Mouse (Mus musculus) intestine, postnatal 0 days (tissue): ENCODE measurements around the gene Gpr85. TPM values are rescaled to one million over a fixed set of nuclear protein-coding genes. Genes with fewer than 3 reads are reported as not detected.

Experiments used
- ATAC-seq: fragments of 200-750 bp; cut with Nextera tagmentation; 2 replicates; pipeline ENCODE4 v1.8.0; 2017; ENCODE audit warnings: mild to moderate bottlenecking, moderate TSS enrichment, moderate library complexity
- H3K27ac ChIP-seq: fragments of 300-500 bp; sonication (generic); 2 replicates; pipeline ENCODE4 v1.5.1; 2014; ENCODE audit warnings: mild to moderate bottlenecking, low read depth, low read length, moderate library complexity
- H3K27me3 ChIP-seq: fragments of 300-500 bp; sonication (generic); replicated peaks from 2 replicates; pipeline ENCODE4 v1.6.1; 2014; ENCODE audit warnings: low read length, mixed read lengths; ENCODE audit not compliant: control insufficient read depth, insufficient read depth
- H3K36me3 ChIP-seq: fragments of 300-500 bp; sonication (generic); 2 replicates; pipeline ENCODE4 v1.6.1; 2014; ENCODE audit warnings: mild to moderate bottlenecking, moderate library complexity; ENCODE audit not compliant: control insufficient read depth, insufficient read depth
- H3K4me1 ChIP-seq: fragments of 300-500 bp; sonication (generic); replicated peaks from 2 replicates; pipeline ENCODE4 v1.6.1; 2014; ENCODE audit warnings: antibody characterized with exemption, low read length, mixed read lengths; ENCODE audit not compliant: control insufficient read depth, insufficient read depth
- H3K4me2 ChIP-seq: fragments of 300-500 bp; sonication (generic); replicated peaks from 2 replicates; pipeline ENCODE4 v1.6.1; 2014; ENCODE audit warnings: low read depth, mild to moderate bottlenecking, moderate library complexity
- H3K4me3 ChIP-seq: fragments of 300-500 bp; sonication (generic); 2 replicates; pipeline ENCODE4 v1.5.1; 2014; ENCODE audit warnings: low read depth, low read length
- H3K9ac ChIP-seq: fragments of 300-500 bp; sonication (generic); 2 replicates; pipeline ENCODE4 v1.6.1; 2014; ENCODE audit warnings: mild to moderate bottlenecking, low read depth, low read length
- H3K9me3 ChIP-seq: fragments of 300-500 bp; sonication (generic); 2 replicates; pipeline ENCODE4 v1.6.1; 2016; ENCODE audit warnings: mixed run types; ENCODE audit not compliant: control insufficient read depth
- CTCF ChIP-seq: sonication (generic); IDR thresholded peaks from 2 replicates; pipeline ENCODE4 v1.5.1; 2016; ENCODE audit warnings: low read depth, mild to moderate bottlenecking, control low read depth, antibody characterized with exemption, moderate library complexity
- WGBS: fragments of 180-500 bp; shearing (Covaris S2); extraction: QIAGEN DNeasy Blood & Tissue Kit; methylation state at CpG from one replicate; pipeline ENCODE4 v1.1.7; 2014; 5-methylcytosine and 5-hydroxymethylcytosine counted together
- polyA plus RNA-seq: library from polyadenylated mRNA; unstranded; fragments of >200 nt; fragmentation: Nextera tagmentation; extraction: Ambion mirVana; gene quantifications from 2 replicates; pipeline ENCODE4 v1.2.1, GENCODE M21; 2015

The Gpr85 gene
- 2.8 and 3.9 TPM in 2 replicates for polyA plus RNA-seq

- Histone ChIP-seq H3K36me3 (no peaks in the 10 kb centered on the region), H3K27me3 (no peaks in the 10 kb centered on the region), H3K4me1 (no peaks in the 10 kb centered on the region), H3K27ac (no peak within 1 kb of the TSS), H3K4me2 (peak within 1 kb of the TSS; percentile 99), H3K4me3 (peak within 1 kb of the TSS; percentile 66), H3K9me3 (no peaks in the 10 kb centered on the region), H3K9ac (peak within 1 kb of the TSS; percentile 68)
- no peak for TF ChIP-seq CTCF
- WGBS = 46% methylated on average over 18 of the region's 18 CpGs
- no peak; the same call in 1 of the 2 replicates for ATAC-seq
Measured at GRCm38 (mm10) chr6:13839345-13840054, at the start of gene Gpr85. Gpr85 (minus strand) TSS chr6:13839942.

- no peak overlapping the region for H3K4me3 ChIP-seq
- no peaks in the 10 kb centered on the region for H3K27me3 ChIP-seq
- H3K27ac ChIP-seq = no peak overlapping the region
- H3K36me3 ChIP-seq = no peaks in the 10 kb centered on the region
- WGBS = 76% methylated on average over 3 of the region's 3 CpGs
- no peak overlapping the region for H3K4me2 ChIP-seq
- H3K4me1 ChIP-seq = no peaks in the 10 kb centered on the region
- ATAC-seq = no peak
- no peak for TF ChIP-seq CTCF
- H3K9ac ChIP-seq = no peak overlapping the region
- H3K9me3 ChIP-seq = no peaks in the 10 kb centered on the region
Measured at GRCm38 (mm10) chr6:13884877-13885592, 45.3 kb upstream of the Gpr85 start.

DNA sequence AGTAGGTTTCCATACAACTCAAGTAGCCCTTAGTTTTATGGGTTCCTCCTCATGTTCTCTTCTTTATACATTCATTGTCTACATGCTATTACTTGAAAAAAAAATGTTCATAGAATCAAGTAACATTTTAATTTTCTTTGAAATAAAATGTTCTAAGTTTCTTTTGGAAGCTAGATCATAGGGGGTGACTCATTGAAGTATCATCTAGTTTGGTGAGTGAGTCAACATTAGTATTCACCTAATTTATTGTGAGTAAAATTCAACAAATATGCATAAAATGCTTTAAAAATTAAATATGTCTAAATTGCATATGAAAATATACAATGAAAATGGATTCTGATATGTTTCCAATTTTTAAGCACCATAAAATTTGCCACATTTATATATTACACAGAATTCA lies 43.2 kb upstream of the Gpr85 start:
- H3K27ac ChIP-seq = no peak overlapping the region
- H3K4me3 ChIP-seq = no peak overlapping the region
- no peaks in the 10 kb centered on the region for H3K4me1 ChIP-seq
- H3K4me2 ChIP-seq = no peak overlapping the region
- TF ChIP-seq CTCF = no peak
- H3K9ac ChIP-seq = no peak overlapping the region
- no peak for ATAC-seq
- H3K27me3 ChIP-seq = no peaks in the 10 kb centered on the region
- no peaks in the 10 kb centered on the region for H3K9me3 ChIP-seq
- H3K36me3 ChIP-seq = no peaks in the 10 kb centered on the region

- Histone ChIP-seq H3K27me3 (no peaks in the 10 kb centered on the region), H3K4me1 (no peaks in the 10 kb centered on the region; the same call in 1 of the 2 replicates), H3K36me3 (no peaks in the 10 kb centered on the region), H3K9ac (no peak overlapping the region), H3K4me2 (no peak overlapping the region), H3K9me3 (no peaks in the 10 kb centered on the region), H3K4me3 (no peak overlapping the region), H3K27ac (no peak overlapping the region)
- ATAC-seq = no peak
- WGBS = 80% methylated on average over 2 of the region's 2 CpGs
- no peak for TF ChIP-seq CTCF
Measured at GRCm38 (mm10) chr6:13873959-13874358, 34.2 kb upstream of the Gpr85 start.

DNA sequence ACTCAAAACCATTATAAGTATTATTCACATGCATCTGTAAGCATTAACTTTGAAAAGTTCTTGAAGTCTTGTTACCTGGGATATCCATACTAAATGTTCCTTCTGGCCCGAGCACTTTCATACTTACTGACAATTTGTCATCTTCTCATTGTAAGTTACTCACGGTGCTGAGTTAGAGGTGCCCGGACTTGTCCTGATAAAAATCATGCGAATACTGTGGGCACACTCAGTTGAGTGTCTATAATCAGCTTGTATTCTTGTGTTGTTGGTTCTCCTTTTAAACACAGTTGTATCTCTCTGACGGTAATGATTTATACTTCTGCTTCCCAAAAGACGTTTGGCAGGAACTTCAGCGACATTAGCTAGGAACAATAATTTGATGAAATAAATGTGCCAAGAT lies 32.3 kb upstream of the Gpr85 start:
- peak overlapping the region; percentile 65 for H3K4me2 ChIP-seq
- H3K36me3 ChIP-seq = no peaks in the 10 kb centered on the region; the same call in 1 of the 2 replicates
- H3K4me1 ChIP-seq = no peaks in the 10 kb centered on the region; the same call in 1 of the 2 replicates
- no peak for TF ChIP-seq CTCF
- ATAC-seq = no peak
- 60% methylated on average over 7 of the region's 7 CpGs for WGBS
- H3K27ac ChIP-seq = no peak overlapping the region
- H3K9ac ChIP-seq = 0 out of 2 replicates have a peak overlapping the region, but pooled peaks have one; percentile 59
- no peaks in the 10 kb centered on the region for H3K27me3 ChIP-seq
- H3K9me3 ChIP-seq = no peaks in the 10 kb centered on the region
- H3K4me3 ChIP-seq = no peak overlapping the region; the same call in 1 of the 2 replicates

- no peaks in the 10 kb centered on the region for H3K9me3 ChIP-seq
- ATAC-seq = peak; percentile 68
- no peaks in the 10 kb centered on the region for H3K27me3 ChIP-seq
- H3K36me3 ChIP-seq = no peaks in the 10 kb centered on the region; the same call in 1 of the 2 replicates
- peak overlapping the region; percentile 65 for H3K4me3 ChIP-seq
- H3K27ac ChIP-seq = peak overlapping the region; percentile 92
- peak overlapping the region; percentile 65 for H3K4me2 ChIP-seq
- peak overlapping the region; percentile 59 for H3K9ac ChIP-seq
- no peak for TF ChIP-seq CTCF
- WGBS = under 1% methylated on average over 7 of the region's 7 CpGs
- no peaks in the 10 kb centered on the region; the same call in 1 of the 2 replicates for H3K4me1 ChIP-seq
Measured at GRCm38 (mm10) chr6:13871625-13871958, 31.9 kb upstream of the Gpr85 start.
